Mouse (Mus musculus) adrenal gland, adult 8-10 months (tissue): ENCODE measurements around the gene Eid1. TPM values are rescaled to one million over a fixed set of nuclear protein-coding genes. Genes with fewer than 3 reads are reported as not detected.

ENCODE experiments used
- DNase-seq: peaks from one replicate; pipeline ENCODE4 v3.0.0; 2022
- total RNA-seq, 4 experiments: library from RNA; stranded (reverse); gene quantifications; 2 replicates each; pipeline ENCODE4 v1.2.4; 2022

The Eid1 gene
- total RNA-seq, 4 experiments from 2014 or later = 142 to 165 (median 156) TPM

DNA sequence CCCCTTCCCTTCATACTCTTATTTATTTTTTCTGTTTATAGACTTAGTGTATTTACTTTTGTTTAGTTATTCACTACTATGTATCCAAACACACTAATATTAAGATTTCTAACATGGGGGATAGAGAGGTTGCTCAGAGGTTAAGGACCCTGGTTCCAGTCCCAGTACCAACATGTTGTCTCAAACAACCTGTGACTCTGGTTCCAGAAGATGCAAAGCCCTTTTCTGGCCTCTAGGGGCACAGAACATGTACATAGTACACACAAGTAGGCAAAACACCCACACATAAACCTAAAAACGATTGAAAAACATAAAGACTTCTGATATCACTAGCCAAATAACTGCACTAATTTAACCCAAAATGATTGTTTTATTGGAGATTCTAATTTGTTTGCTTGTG is 2.0 kb upstream of the Eid1 start:
- no peak for DNase-seq

DNA sequence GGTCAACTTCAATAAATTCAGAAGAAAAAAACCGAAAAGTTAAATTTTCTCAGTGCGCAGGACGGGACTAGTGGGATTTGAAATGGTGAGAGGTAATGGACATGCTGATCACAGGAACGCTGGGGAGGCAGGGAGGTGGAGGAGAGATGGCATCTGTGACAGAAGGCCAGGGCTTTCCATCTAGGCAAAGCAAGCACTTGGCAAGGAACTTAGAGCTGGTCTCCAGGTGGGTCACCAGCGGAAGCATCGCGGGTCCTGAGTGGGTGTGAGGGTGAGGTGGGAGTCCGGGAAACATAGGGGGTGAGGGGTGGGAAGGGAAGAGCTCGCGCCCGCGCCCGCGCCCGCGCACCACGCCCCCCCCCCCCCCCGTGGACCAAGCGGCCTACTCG is 333 bp upstream of the Eid1 start:
- no peak for DNase-seq

DNA sequence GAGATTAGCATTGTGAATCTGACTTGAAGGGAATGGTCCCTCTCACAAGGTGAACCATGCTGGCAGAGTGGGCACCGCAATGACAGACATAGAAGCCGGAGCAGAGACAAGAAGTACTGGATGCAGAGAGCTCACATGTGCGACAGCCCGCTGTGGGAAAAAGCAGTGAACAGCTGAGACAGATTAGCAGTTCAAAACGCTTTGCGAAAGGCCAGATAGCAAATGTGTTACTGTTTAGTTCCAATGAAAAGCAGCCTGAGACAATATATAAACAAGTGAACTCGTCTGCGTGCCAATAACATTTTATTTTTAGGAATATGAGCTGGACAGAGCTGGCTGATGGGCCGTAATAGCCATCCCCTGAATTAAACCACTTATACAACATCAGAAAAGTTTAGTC is 8.9 kb downstream of the Eid1 start:
- DNase-seq = no peak

DNA sequence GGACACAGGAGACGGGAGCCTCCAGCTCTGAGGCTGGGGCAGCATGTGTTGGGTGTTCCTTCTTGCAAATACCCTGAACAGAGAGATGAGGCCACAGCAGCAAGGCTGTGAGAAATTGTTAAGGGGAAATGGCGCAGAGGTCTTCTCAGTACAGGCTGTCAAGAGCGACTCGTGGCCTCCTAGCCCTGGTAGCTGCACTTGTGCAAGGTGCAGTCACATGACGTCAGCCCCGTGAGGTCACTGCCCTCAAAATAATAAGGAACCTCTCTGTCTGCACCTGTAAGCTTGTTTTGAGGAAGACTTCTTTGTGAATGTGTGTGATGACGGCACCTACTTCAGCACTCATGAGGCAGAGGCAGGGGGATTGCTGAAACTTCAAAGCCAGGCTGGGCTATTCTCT is 11.0 kb downstream of the Eid1 start:
- no peak for DNase-seq

DNA sequence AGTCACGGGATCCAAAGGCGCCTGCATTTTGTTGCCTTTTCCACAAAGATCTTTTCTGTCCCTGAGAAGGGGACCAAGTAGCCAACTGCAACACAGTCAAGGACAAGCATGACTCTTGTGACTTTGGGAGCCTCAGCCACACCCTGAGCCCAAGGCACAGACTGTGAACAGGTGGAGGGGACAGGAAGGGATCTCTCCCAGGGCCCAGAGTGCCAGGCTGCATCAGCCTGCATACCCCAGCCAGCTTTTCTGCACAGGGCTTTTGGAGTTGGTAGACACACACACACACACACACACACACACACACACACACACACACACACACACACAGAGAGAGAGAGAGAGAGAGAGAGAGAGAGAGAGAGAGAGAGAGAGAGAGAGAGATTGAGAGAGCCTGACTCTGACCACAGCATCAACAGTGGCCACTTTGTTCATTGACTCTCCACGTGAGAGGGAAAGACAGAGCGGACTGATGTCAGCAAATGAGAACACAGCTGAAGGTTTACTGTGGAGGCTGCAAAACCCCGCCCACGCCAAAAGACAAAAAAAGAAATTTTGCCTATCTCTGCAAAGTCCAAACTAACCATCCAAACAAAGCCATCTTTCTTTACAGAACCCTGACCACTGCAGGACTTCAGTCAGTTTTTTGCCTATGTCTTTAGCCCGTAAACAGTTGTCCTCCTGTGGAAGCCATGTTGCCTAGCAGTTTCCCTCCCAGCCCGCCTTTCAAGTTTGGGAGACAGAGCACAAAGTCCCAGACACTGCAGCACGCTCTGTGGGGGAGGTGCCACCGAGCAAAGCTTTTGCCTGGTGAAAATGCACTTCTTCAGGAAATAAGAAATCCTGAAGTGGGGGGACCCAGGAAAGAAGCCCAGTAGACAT is 11.9 kb downstream of the Eid1 start:
- no peak for DNase-seq

DNA sequence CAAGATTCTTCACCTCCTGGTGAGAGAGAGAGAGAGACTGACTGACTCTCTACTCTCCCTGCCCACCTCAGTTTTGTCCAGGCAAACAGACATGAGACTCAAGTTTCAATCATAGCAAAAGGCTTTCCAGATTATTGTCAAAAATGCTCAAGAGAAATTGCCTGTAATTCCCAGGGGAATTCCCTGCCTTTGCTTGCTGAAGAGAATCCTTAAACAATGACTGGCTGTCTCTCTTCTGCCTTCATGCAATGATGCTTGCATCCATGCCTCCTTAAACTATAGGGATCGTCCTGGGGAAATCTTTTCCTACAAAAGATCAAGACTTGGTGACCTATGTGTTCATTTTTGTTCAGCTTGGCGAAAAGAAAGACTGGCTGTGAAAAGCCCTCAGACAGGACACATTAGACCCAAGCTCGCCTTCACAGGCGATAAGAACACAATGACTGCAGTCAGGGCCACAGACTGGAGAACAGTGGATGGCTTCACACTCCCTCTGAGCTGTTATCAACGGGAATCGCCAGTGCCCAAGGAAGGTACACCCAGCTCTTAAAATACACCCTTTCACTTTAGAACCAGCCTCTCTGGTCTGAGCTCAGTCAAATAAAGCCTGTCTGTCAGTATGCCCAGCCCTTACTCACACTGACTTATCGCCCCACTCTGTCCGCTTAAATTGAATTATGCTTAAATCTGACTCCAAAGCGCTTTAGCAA is 12.7 kb downstream of the Eid1 start:
- no peak for DNase-seq

DNA sequence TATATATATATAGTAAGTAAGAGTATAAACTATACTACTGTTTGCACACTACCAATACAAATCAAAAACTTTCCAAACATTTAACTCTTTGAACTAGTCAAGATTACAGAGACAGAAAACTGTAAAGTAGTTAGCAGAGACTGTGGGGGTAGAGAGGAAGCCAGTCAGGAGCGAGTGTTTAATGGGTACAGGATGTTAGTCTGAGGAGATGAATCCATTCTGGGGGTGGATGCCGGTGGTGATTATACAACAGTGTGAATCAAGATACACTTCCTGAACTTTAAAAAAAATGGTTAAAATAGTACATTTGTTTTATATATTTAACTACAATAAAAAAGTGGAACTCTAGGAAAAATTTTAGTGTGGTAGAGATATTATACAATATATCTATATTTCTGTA is 19.1 kb downstream of the Eid1 start:
- DNase-seq = no peak

DNA sequence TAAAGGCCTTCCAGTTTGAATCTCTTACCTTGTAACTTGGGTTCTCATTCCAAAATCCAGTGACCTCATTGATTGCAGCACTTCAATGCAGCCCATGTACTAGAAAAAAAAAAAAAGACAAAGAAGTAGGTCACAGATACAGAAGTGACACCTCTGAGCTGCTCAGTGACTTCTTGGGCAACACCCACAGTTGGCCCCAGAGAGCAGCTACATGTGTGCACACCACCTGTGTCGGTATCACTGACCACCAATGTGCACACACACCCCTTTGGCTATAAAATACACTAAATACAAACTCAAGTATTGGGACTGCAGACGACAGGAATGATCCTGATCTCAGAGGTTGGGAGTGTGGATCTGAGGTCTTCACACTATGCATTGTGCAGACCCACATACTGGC is 21.9 kb downstream of the Eid1 start:
- DNase-seq = no peak

DNA sequence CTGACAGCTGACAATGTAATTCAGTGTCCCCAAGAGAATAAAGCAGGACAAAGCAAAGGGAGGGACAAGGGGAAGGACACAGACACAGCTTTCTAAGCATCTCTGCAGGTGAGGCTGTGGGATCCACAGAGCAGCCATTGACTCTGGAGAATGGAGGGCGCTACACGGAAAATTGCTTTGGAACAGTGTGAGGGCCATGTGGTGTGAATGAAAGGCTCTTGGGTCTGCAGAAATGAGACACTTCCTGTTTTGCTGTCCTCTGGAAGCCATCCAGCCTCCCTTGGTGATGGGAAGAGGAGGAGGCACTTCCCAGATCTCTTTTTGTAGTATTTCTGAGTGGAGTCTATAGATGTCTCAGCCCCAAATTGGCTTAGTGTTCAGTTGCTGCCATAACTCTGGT is 23.3 kb downstream of the Eid1 start:
- no peak for DNase-seq

DNA sequence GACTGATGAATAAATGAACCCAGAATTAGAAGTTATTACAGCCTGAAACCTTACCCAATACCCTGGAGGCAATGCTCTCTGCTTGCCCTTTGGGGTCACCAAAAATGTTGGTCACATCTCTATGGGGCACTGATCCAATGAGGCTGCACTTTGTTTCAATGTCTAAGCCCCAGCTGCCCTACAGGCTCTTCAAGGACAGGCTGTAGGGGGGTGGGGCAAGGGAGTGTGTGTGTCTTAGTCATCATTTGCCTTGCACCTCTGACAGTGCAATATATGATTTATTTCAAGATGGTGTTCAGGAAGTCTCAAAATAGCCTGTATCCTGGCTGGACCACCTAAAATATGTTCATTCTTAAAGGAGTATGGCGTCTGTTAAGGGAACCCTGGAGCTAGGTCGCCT is 28.7 kb downstream of the Eid1 start:
- DNase-seq = peak; percentile 41

DNA sequence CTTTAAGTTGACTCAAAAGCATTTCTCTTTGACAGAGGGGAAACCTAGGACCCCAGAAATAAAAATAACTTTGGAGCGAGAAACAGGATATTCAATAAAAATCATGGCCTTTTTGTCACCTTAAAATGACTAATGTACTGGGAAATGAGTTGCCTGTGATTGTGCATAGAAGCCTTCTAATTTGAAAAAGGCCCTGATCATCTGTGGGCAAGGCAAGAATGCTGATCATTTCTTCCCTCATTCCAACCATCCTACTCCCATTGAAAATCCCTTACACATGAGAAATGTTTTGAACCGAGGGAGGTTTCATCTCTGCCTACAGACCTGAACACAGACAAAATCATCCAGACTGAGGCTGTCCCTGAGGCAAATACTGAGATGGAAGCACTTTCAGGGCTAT is 30.0 kb downstream of the Eid1 start:
- no peak for DNase-seq

DNA sequence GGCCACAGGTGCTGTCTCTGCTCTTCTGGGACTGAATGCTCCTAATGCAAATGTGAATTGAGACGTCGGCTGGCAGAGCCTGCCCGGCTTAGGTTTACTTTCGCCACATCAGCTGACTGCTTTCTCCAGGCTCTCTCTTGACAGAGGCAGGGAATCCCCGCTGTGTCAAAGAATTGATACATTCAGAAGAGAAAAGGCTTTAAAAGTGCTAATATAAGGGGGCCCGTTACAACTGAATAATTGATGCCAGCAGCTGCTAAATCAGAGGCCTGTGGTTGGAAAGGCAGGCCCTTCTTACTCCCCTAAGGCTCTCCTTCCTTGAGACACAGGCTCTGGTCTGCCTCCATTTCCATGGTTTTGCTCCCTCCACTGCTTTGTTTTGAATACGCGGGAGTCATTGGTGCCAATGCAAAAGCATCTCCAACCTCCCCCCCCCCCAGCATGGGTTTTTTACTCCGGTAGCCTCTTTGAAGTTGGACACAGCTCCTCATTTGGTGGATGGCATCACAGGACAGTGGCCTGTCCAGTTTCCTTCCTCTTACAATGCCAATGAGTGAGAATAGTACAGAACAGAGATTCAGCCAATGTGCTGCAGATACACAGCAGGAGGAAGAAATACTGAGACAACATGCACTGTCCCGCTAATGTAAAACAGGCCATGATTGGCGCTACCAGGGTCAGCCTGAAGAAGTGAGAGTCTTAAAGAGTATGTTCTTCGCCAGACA is 32.2 kb downstream of the Eid1 start:
- DNase-seq = no peak

DNA sequence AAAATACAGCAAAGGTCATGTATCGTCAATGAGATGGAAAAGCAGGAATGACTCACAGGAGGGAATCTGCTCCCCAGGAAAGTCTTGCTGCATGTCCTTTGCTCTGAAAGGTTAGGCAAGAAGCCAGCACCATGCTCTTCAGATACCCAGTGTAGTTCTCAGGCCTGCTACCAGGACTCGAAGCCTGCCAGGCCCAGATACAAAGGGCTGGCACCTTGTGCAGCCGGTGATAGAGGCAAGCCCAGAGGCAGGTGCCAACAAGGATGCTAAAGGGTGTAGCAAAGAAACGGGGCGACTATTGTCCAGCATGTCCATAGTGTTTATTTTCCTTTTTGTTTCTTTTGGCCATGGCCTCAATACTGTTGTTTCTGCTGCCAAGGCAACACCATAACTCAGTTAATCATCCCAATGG is 33.6 kb downstream of the Eid1 start:
- peak; percentile 66 for DNase-seq

DNA sequence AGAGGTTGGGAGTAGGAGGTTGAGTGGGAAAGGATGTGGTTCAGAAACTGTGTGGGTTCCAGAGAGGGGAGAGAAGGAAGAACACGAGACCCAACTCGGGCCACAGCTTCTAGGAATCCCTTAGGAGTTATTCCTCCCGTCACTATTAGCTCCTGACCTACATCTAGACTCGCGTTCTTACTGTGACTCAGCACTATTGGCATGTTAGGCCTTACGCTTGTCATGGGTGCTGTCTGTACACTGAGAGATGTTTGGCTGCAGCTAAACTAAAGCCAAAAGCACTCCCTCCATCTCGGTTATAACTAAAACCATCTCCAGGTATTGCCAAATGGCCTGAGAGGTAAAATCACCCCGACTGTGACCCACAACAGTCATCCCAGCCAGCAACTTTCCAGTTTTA is 43.7 kb downstream of the Eid1 start:
- no peak for DNase-seq

DNA sequence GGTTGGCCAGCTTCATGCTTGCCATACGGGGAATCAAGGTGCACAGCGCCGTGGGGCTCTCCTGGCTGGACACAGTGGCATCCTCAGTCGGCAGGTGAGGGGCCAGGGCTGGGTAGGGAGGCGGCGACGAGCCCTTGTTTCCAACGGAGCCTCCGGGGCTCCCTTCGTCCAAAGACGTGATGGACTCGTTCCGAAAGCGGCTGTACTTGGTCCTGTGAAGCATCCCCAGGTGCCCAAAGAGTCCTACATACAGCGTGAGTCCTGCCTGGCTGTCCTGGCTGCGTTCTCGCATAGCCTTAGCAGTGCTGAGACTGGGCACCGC is 50.2 kb downstream of the Eid1 start:
- no peak for DNase-seq

DNA sequence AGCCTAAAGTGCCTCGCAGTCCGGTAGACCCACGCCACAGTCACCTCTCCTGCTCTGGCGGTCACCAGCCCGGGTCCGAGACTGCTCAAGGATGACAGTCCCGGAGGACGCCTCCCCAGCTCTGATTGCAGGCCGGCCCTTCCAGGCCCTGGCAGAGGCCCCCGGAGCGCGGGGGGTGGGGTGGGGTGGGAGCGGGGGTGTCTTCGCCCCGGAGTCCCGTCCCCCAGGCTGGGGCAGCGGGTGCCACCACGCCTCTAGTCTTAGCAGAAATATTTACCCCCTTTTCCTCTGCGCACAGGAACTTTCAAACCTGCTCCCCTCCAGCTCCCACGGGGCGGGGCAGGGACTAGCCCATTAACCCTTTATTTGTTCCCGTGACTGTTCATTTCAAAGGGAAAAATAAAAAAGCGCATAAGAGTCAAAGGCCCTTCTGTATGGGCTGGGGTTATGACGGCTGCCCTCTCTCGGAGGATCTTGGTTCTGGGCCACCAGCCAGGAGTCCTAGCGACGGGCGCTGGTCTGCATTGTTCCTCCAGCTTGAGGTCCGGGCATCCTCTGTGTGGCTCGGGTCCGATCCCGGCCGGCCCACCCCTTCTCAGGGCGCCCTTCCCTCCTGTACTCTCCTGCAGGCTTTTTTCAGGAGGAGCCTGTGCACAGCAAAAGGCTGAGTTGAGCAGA is 50.7 kb downstream of the Eid1 start:
- DNase-seq = peak; percentile 42

DNA sequence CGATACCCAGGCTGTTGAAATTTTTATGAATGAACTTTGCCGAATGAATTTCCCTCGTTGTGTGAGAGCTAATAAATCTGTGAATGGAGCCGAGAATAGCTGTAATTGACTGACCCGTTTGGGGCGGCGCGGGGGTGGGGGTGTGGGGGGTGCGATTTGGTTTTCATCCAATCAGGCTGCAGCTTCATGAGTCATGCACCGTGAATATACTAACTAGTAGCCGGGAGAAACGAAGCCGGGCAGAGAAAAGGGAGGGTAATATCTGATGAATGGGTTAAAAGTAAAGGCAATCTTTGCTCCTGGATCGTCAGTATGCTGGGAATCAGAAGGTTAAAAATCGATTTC is 51.2 kb downstream of the Eid1 start, which contains the start of gene Shc4:
Shc4 (minus strand) TSS at position 63 of the 345 bp plus-strand sequence.
- DNase-seq = no peak

Other genes starting within 250 kb of the Eid1 start
- under 1 TPM in 1 of 4 experiments, not detected in 3; 0.11 TPM for gene Gm9913, start 168.0 kb upstream of the Eid1 start, total RNA-seq
- 10 to 100 TPM; 11.4 to 25.4 (median 14.2) TPM for gene Fbn1, start 165.1 kb upstream of the Eid1 start, total RNA-seq
- 1 to 10 TPM; 2.2 to 6.1 (median 3.6) TPM for gene Cep152, start 48.0 kb upstream of the Eid1 start, total RNA-seq
- 1 to 10 TPM; 3.4 to 6.8 (median 4.9) TPM for gene Shc4, start 51.1 kb downstream of the Eid1 start, total RNA-seq
- gene Secisbp2l, start 109.8 kb downstream of the Eid1 start, total RNA-seq = 10 to 100 TPM; 58.4 to 68.5 (median 65.9) TPM
- 100 to 1,000 TPM in 1 of 4 experiments, 10 to 100 TPM in 3; 82.6 to 106 (median 91.1) TPM for gene Galk2, start 186.0 kb downstream of the Eid1 start, total RNA-seq
- gene Cops2, start 186.0 kb downstream of the Eid1 start, total RNA-seq = 100 to 1,000 TPM; 151 to 184 (median 163) TPM